Mouse (Mus musculus) stomach, postnatal 0 days (tissue): ENCODE results near the gene Bap1. TPM values are rescaled to one million over a fixed set of nuclear protein-coding genes. Genes with fewer than 3 reads are reported as not detected.

Experiments
- ATAC-seq: fragments of 200-750 bp; cut with Nextera tagmentation; 2 replicates; pipeline ENCODE4 v1.8.0; 2017; ENCODE audit not compliant: low FRiP score, low TSS enrichment
- DNase-seq: peaks from one replicate; pipeline ENCODE4 v3.0.0-alpha.2; 2016; ENCODE audit warnings: low spot score
- H3K27ac ChIP-seq: fragments of 300-500 bp; sonication (generic); replicated peaks from 2 replicates; pipeline ENCODE4 v1.5.1; 2014; ENCODE audit warnings: mild to moderate bottlenecking, control low read depth
- H3K27me3 ChIP-seq: fragments of 300-500 bp; sonication (generic); 2 replicates; pipeline ENCODE4 v1.6.1; 2014; ENCODE audit warnings: low read length; ENCODE audit not compliant: control insufficient read depth, insufficient read depth
- H3K36me3 ChIP-seq: fragments of 300-500 bp; sonication (generic); 2 replicates; pipeline ENCODE4 v1.6.1; 2014; ENCODE audit warnings: low read length, mixed read lengths; ENCODE audit not compliant: control insufficient read depth, insufficient read depth
- H3K4me1 ChIP-seq: fragments of 300-500 bp; sonication (generic); replicated peaks from 2 replicates; pipeline ENCODE4 v1.6.1; 2014; ENCODE audit warnings: antibody characterized with exemption; ENCODE audit not compliant: control insufficient read depth, insufficient read depth
- H3K4me2 ChIP-seq: fragments of 300-500 bp; sonication (generic); replicated peaks from 2 replicates; pipeline ENCODE4 v1.6.1; 2014; ENCODE audit warnings: low read depth, mild to moderate bottlenecking, control low read depth, moderate library complexity
- H3K4me3 ChIP-seq: fragments of 300-500 bp; sonication (generic); 2 replicates; pipeline ENCODE4 v1.5.1; 2014; ENCODE audit warnings: low read depth, low read length, control low read depth
- H3K9ac ChIP-seq: fragments of 300-500 bp; sonication (generic); 2 replicates; pipeline ENCODE4 v1.6.1; 2014; ENCODE audit warnings: mild to moderate bottlenecking, low read length, control low read depth, mixed read lengths
- H3K9me3 ChIP-seq: fragments of 300-500 bp; sonication (generic); 2 replicates; pipeline ENCODE4 v1.6.1; 2016; ENCODE audit warnings: low read length; ENCODE audit not compliant: control insufficient read depth
- CTCF ChIP-seq: IDR thresholded peaks from 2 replicates; pipeline ENCODE4 v1.5.1; 2016; ENCODE audit warnings: antibody characterized with exemption, low read depth, mild to moderate bottlenecking, moderate library complexity
- EP300 ChIP-seq: optimal IDR thresholded peaks from 2 replicates; pipeline ENCODE3; 2016; ENCODE audit warnings: antibody characterized with exemption
- WGBS: fragments of 180-500 bp; shearing (Covaris S2); extraction: QIAGEN DNeasy Blood & Tissue Kit; methylation state at CpG from one replicate; pipeline ENCODE4 v1.1.7; 2014; 5-methylcytosine and 5-hydroxymethylcytosine counted together
- polyA plus RNA-seq: library from polyadenylated mRNA; unstranded; fragments of >200 nt; fragmentation: Nextera tagmentation; extraction: Ambion mirVana; gene quantifications from 2 replicates; pipeline ENCODE4 v1.2.1, GENCODE M21; 2015

The Bap1 gene
- polyA plus RNA-seq, 1 experiment from 2014 or later, result 22.5 TPM

DNA sequence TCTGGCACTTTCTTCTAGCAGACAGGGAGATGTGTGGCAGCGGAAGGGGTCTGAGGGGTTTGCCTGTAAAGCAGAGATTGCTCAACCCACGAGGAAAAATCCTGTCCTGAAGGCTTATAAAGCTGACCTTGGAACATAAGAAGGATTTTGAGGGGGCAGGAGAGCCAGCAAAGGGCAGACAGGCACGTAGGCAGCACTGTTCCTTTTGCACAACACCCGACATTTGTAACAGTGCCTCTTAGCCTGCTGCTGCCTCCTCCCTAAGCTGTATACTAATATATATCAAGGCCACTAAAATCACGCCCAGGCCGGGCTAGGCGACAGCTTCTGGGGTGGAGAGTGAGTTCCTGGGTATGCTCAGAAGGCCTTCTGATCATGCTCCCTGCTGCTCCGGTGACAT lies 20.8 kb upstream of the Bap1 start:
- Histone ChIP-seq H3K9ac (no peak overlapping the region), H3K4me1 (no peaks in the 10 kb centered on the region), H3K27me3 (no peaks in the 10 kb centered on the region), H3K9me3 (no peaks in the 10 kb centered on the region), H3K36me3 (no peaks in the 10 kb centered on the region), H3K4me2 (no peak overlapping the region), H3K4me3 (no peak overlapping the region), H3K27ac (no peak overlapping the region)
- no peak for ATAC-seq
- DNase-seq, result no peak
- WGBS, result 66% methylated on average over 8 of the region's 8 CpGs
- TF ChIP-seq EP300 (no peak), CTCF (no peak)

DNA sequence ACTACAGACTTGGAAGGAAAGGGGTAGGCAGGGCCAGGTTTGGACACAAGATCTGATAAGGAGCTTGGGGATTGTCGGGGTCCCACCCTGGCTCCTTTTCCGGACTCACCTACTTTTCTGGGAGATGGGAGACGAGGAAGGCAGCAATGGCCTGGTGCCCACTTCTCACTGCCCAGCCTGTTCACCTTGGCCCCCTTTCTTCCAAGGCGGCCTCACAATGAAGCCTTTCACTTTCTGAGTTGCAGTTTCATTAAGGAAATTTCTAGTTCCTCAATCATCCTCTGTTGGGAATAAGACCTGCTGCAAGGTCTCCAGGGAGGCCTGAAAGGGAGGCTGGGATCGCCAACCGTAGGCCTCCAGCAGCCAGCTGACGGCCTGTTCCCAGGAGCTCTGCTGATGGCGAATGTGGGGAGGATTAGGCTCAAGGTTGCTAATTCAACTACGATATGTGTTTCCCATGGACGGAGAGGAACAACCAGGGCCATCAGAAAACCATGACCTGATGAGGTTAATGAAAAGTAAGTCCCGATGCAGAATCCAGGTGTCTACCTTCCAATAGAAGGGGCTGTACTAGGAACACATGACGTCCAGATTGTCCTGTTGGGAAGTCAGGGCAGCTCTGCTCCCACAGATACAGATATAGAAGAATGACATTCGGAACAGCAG lies 18.7 kb upstream of the Bap1 start:
- no peaks in the 10 kb centered on the region for H3K27me3 ChIP-seq
- no peaks in the 10 kb centered on the region for H3K36me3 ChIP-seq
- no peak overlapping the region for H3K4me2 ChIP-seq
- H3K4me1 ChIP-seq, result no peaks in the 10 kb centered on the region
- no peak for TF ChIP-seq EP300
- TF ChIP-seq CTCF, result no peak
- WGBS, result 73% methylated on average over 13 of the region's 13 CpGs
- H3K27ac ChIP-seq, result no peak overlapping the region
- no peak overlapping the region for H3K4me3 ChIP-seq
- no peak overlapping the region for H3K9ac ChIP-seq
- DNase-seq, result no peak
- H3K9me3 ChIP-seq, result no peaks in the 10 kb centered on the region
- ATAC-seq, result no peak

GRCm38 (mm10) chr14:31233070-31233995 lies 17.9 kb upstream of the Bap1 start:
- TF ChIP-seq EP300, result no peak
- TF ChIP-seq CTCF, result no peak
- no peak for DNase-seq
- no peaks in the 10 kb centered on the region for H3K27me3 ChIP-seq
- H3K4me2 ChIP-seq, result no peak overlapping the region
- no peaks in the 10 kb centered on the region for H3K36me3 ChIP-seq
- no peaks in the 10 kb centered on the region for H3K9me3 ChIP-seq
- 75% methylated on average over 14 of the region's 14 CpGs for WGBS
- no peaks in the 10 kb centered on the region for H3K4me1 ChIP-seq
- H3K4me3 ChIP-seq, result no peak overlapping the region
- H3K9ac ChIP-seq, result no peak overlapping the region
- peak; percentile 9 for ATAC-seq
- H3K27ac ChIP-seq, result 0 out of 2 replicates have a peak overlapping the region, but pooled peaks have one; percentile 6

DNA sequence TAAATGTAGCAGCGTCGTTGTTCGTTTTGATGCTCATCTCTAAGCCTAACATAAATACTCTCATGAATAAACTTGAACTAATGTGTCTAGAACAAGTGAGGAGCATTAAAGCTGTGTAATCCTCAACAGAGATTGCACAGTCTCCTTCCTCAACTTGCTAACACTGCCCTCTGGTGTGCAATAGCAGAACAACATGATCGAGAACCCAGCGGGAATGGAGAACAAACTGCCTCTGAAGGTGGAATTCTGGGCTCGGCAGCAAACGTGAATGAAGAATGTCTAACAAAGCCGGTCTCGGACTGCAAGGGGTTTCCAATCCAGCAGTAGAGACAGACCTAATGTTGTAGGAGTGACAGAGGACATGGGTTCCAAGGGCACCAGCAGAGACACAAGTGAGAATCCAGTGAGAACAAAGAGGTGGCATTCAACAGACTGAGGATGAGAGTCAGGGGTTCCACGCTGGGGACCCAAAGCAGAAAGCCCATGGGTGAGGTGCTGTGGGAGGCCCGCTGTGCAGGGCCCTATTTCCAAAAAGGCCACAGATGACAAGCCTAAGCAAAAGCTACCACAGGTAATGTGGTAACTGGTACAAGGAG lies 17.2 kb upstream of the Bap1 start:
- Histone ChIP-seq H3K4me2 (no peak overlapping the region), H3K27ac (0 out of 2 replicates have a peak overlapping the region, but pooled peaks have one; percentile 6), H3K36me3 (no peaks in the 10 kb centered on the region), H3K9ac (no peak overlapping the region), H3K4me3 (no peak overlapping the region), H3K4me1 (no peaks in the 10 kb centered on the region), H3K9me3 (no peaks in the 10 kb centered on the region), H3K27me3 (no peaks in the 10 kb centered on the region)
- TF ChIP-seq CTCF, result peak; percentile 98
- no peak for TF ChIP-seq EP300
- DNase-seq (peak; percentile 82), ATAC-seq (peak; percentile 60)
- 12% methylated on average over 11 of the region's 11 CpGs for WGBS

- WGBS, result 74% methylated on average over 7 of the region's 7 CpGs
- Histone ChIP-seq H3K4me2 (no peak overlapping the region), H3K27me3 (no peaks in the 10 kb centered on the region), H3K27ac (no peak overlapping the region), H3K4me1 (no peaks in the 10 kb centered on the region), H3K9ac (no peak overlapping the region), H3K36me3 (no peaks in the 10 kb centered on the region), H3K4me3 (no peak overlapping the region), H3K9me3 (no peaks in the 10 kb centered on the region)
- ATAC-seq (peak; percentile 53; the same call in 1 of the 2 replicates), DNase-seq (no peak)
- TF ChIP-seq CTCF, result no peak
- no peak for TF ChIP-seq EP300
Observed at GRCm38 (mm10) chr14:31237101-31237882, 14.0 kb upstream of the Bap1 start.
